Mouse (Mus musculus) ES-E14 (cell line): ENCODE measurements around the gene Ptprcap. TPM values are rescaled to one million over a fixed set of nuclear protein-coding genes. Genes with fewer than 3 reads are reported as not detected.

Source experiments
- DNase-seq: peaks from one replicate; pipeline ENCODE4 v3.0.0-alpha.2; 2013; ENCODE audit warnings: low read depth, low spot score
- H3K27ac ChIP-seq: 2 replicates; pipeline ENCODE4 v1.5.1; 2012; ENCODE audit warnings: low read depth, mild to moderate bottlenecking, low read length, moderate library complexity, mixed read lengths; ENCODE audit not compliant: poor library complexity, insufficient read depth, severe bottlenecking
- H3K36me3 ChIP-seq: 2 replicates; pipeline ENCODE4 v1.6.1; 2012; ENCODE audit warnings: mild to moderate bottlenecking, low read length, moderate library complexity, mixed read lengths; ENCODE audit not compliant: control insufficient read depth, poor library complexity, insufficient read depth, severe bottlenecking
- H3K4me1 ChIP-seq, 2 experiments: fragments of 150-350 bp in 1 of 2; sonication (generic) in 1 of 2; 2 replicates each; pipeline ENCODE4 v1.6.1; 2012; ENCODE audit warnings: low read length in 2 of 2, mild to moderate bottlenecking in 1 of 2, mixed read lengths in 1 of 2; ENCODE audit not compliant: control insufficient read depth in 2 of 2, insufficient read depth in 2 of 2, poor library complexity in 1 of 2
- H3K4me3 ChIP-seq, 2 experiments: fragments of 150-350 bp in 1 of 2; sonication (generic) in 1 of 2; 2 replicates each; pipeline ENCODE4 v1.5.1; 2012; ENCODE audit warnings: low read length in 2 of 2, low read depth in 1 of 2, mild to moderate bottlenecking in 1 of 2, mixed read lengths in 1 of 2; ENCODE audit not compliant: insufficient read depth in 1 of 2, poor library complexity in 1 of 2, severe bottlenecking in 1 of 2
- H3K9ac ChIP-seq: 2 replicates; pipeline ENCODE4 v1.6.1; 2012; ENCODE audit warnings: low read depth, mild to moderate bottlenecking, low read length, mixed read lengths; ENCODE audit not compliant: poor library complexity, insufficient read depth, severe bottlenecking
- H3K9me3 ChIP-seq: fragments of 150-350 bp; sonication (generic); 2 replicates; pipeline ENCODE4 v1.6.1; 2012; ENCODE audit warnings: low read depth, mild to moderate bottlenecking, low read length; ENCODE audit not compliant: control insufficient read depth, insufficient read depth
- CHD2 ChIP-seq: IDR thresholded peaks from 2 replicates; pipeline ENCODE4 v1.6.1; 2014; ENCODE audit warnings: mild to moderate bottlenecking, low read depth, low read length, inconsistent platforms
- HCFC1 ChIP-seq: IDR thresholded peaks from 2 replicates; pipeline ENCODE4 v1.6.1; 2012; ENCODE audit warnings: low read length, inconsistent platforms, borderline replicate concordance; ENCODE audit not compliant: insufficient read depth
- MAFK ChIP-seq: IDR thresholded peaks from 2 replicates; pipeline ENCODE4 v1.6.1; 2014; ENCODE audit warnings: mild to moderate bottlenecking, low read depth, low read length, inconsistent platforms; ENCODE audit not compliant: insufficient read depth
- ZC3H11A ChIP-seq: IDR thresholded peaks from 2 replicates; pipeline ENCODE4 v1.6.1; 2012; ENCODE audit warnings: low read depth, mild to moderate bottlenecking, inconsistent platforms, low read length, borderline replicate concordance
- ZNF384 ChIP-seq: IDR thresholded peaks from 2 replicates; pipeline ENCODE4 v1.6.1; 2012; ENCODE audit warnings: low read depth, low read length, inconsistent platforms
- in situ Hi-C, 2 experiments: fragments of 600-800 bp; cut with MboI; formaldehyde crosslinking; loops; one replicate each; pipeline ENCODE4 v1.15.1; 2025; ENCODE audit warnings: low sequenced_read_pairs in 2 of 2, inconsistent platforms in 1 of 2; ENCODE audit not compliant: unreplicated experiment in 2 of 2
- total RNA-seq: library from RNA; depleted of rRNA; stranded (reverse); fragments of 300-350 nt; gene quantifications from 2 replicates; pipeline ENCODE4 v1.2.3, GENCODE M21; 2012

Gene Ptprcap
- total RNA-seq, 1 experiment = 9.5 TPM

GRCm38 (mm10) chr19:4112063-4112960, 41.1 kb upstream of the Ptprcap start:
- Histone ChIP-seq H3K9me3 (no peaks in the 10 kb centered on the region), H3K9ac (no peak overlapping the region), H3K4me1 (no peaks in the 10 kb centered on the region; a peak in 1 of 4 replicates), H3K27ac (no peak overlapping the region), H3K36me3 (peaks cover 19% of the 10 kb centered on the region; the same call in 1 of the 2 replicates), H3K4me3 (no peak overlapping the region)
- in situ Hi-C loops = no loop called here
- no peak for TF ChIP-seq HCFC1
- no peak for TF ChIP-seq CHD2
- no peak for TF ChIP-seq ZC3H11A
- TF ChIP-seq MAFK = no peak
- TF ChIP-seq ZNF384 = no peak
- DNase-seq = no peak

GRCm38 (mm10) chr19:4113186-4113805, 40.1 kb upstream of the Ptprcap start:
- DNase-seq = no peak
- TF ChIP-seq CHD2 = no peak
- no peak for TF ChIP-seq MAFK
- TF ChIP-seq HCFC1 = no peak
- no peak for TF ChIP-seq ZNF384
- TF ChIP-seq ZC3H11A = no peak
- Histone ChIP-seq H3K27ac (no peak overlapping the region), H3K4me3 (no peak overlapping the region), H3K9ac (no peak overlapping the region), H3K4me1 (no peaks in the 10 kb centered on the region; a peak in 1 of 4 replicates), H3K36me3 (peaks cover 19% of the 10 kb centered on the region; the same call in 1 of the 2 replicates), H3K9me3 (no peaks in the 10 kb centered on the region)
- in situ Hi-C loops = no loop called here

- in situ Hi-C loops = no loop called here
- peaks cover 19% of the 10 kb centered on the region; the same call in 1 of the 2 replicates for H3K36me3 ChIP-seq
These were observed 39.6 kb upstream of the Ptprcap start for GRCm38 (mm10) chr19:4113806-4114230.

GRCm38 (mm10) chr19:4114551-4114950, 38.9 kb upstream of the Ptprcap start:
- in situ Hi-C loops = no loop called here
- H3K4me3 ChIP-seq = no peak overlapping the region
- H3K4me1 ChIP-seq = no peaks in the 10 kb centered on the region; a peak in 1 of 4 replicates
- DNase-seq = no peak
- TF ChIP-seq HCFC1 = no peak
- TF ChIP-seq ZC3H11A = no peak
- TF ChIP-seq CHD2 = no peak
- TF ChIP-seq MAFK = no peak
- no peak for TF ChIP-seq ZNF384
- H3K27ac ChIP-seq = no peak overlapping the region
- no peaks in the 10 kb centered on the region for H3K9me3 ChIP-seq
- H3K36me3 ChIP-seq = peaks cover 19% of the 10 kb centered on the region; the same call in 1 of the 2 replicates
- no peak overlapping the region for H3K9ac ChIP-seq

More at GRCm38 (mm10) chr19:4113806-4114230, 39.6 kb upstream of the Ptprcap start:
- Histone ChIP-seq H3K9ac (no peak overlapping the region), H3K9me3 (no peaks in the 10 kb centered on the region), H3K4me1 (no peaks in the 10 kb centered on the region; a peak in 1 of 4 replicates), H3K27ac (no peak overlapping the region), H3K4me3 (no peak overlapping the region)
- no peak for TF ChIP-seq CHD2
- TF ChIP-seq HCFC1 = no peak
- TF ChIP-seq ZC3H11A = no peak
- no peak for DNase-seq
